Mouse (Mus musculus) intestine, embryonic 14.5 days (tissue): ENCODE data around the gene Tex9. TPM values are rescaled to one million over a fixed set of nuclear protein-coding genes. Genes with fewer than 3 reads are reported as not detected.

ENCODE experiments used
- ATAC-seq: fragments of 200-750 bp; cut with Nextera tagmentation; replicated peaks from 2 replicates; pipeline ENCODE4 v1.8.0; 2017; ENCODE audit warnings: low read depth, moderate number of reproducible peaks, moderate TSS enrichment, moderate library complexity; ENCODE audit not compliant: low FRiP score, low TSS enrichment
- DNase-seq: peaks from one replicate; pipeline ENCODE4 v3.0.0-alpha.2; 2018; ENCODE audit warnings: low spot score
- H3K27ac ChIP-seq: fragments of 300-500 bp; sonication (generic); 2 replicates; pipeline ENCODE4 v1.5.1; 2014; ENCODE audit warnings: low read depth, mild to moderate bottlenecking, control low read depth
- H3K27me3 ChIP-seq: fragments of 300-500 bp; sonication (generic); replicated peaks from 2 replicates; pipeline ENCODE4 v1.6.1; 2014; ENCODE audit warnings: low read length, control low read depth; ENCODE audit not compliant: control insufficient read depth, insufficient read depth
- H3K36me3 ChIP-seq: fragments of 300-500 bp; sonication (generic); 2 replicates; pipeline ENCODE4 v1.6.1; 2014; ENCODE audit warnings: low read length, control low read depth; ENCODE audit not compliant: control insufficient read depth, insufficient read depth
- H3K4me1 ChIP-seq: fragments of 300-500 bp; sonication (generic); replicated peaks from 2 replicates; pipeline ENCODE4 v1.6.1; 2014; ENCODE audit warnings: low read length, control low read depth, mixed read lengths; ENCODE audit not compliant: control insufficient read depth, insufficient read depth
- H3K4me2 ChIP-seq: fragments of 300-500 bp; sonication (generic); 2 replicates; pipeline ENCODE4 v1.6.1; 2014; ENCODE audit warnings: low read length
- H3K4me3 ChIP-seq: fragments of 300-500 bp; sonication (generic); 2 replicates; pipeline ENCODE4 v1.5.1; 2014; ENCODE audit warnings: low read depth, low read length, control low read depth, mixed read lengths
- H3K9ac ChIP-seq: fragments of 300-500 bp; sonication (generic); 2 replicates; pipeline ENCODE4 v1.6.1; 2014; ENCODE audit warnings: mild to moderate bottlenecking, low read length
- H3K9me3 ChIP-seq: fragments of 300-500 bp; sonication (generic); 2 replicates; pipeline ENCODE4 v1.6.1; 2016; ENCODE audit warnings: low read length, control low read depth; ENCODE audit not compliant: control insufficient read depth
- WGBS: fragments of 180-500 bp; shearing (Covaris S2); extraction: QIAGEN DNeasy Blood & Tissue Kit; methylation state at CpG from one replicate; pipeline ENCODE4 v1.1.7; 2014; 5-methylcytosine and 5-hydroxymethylcytosine counted together
- polyA plus RNA-seq: library from polyadenylated mRNA; unstranded; fragments of >200 nt; fragmentation: Nextera tagmentation; extraction: Ambion mirVana; gene quantifications from 2 replicates; pipeline ENCODE4 v1.2.1, GENCODE M21; 2014

Tex9 gene
- polyA plus RNA-seq, 1 experiment from 2014 or later, result 22.8 TPM

- ATAC-seq, result no peak
- 85% methylated on average over 3 of the region's 3 CpGs for WGBS
- Histone ChIP-seq H3K27ac (no peak overlapping the region), H3K9ac (no peak overlapping the region), H3K4me1 (peaks cover 13% of the 10 kb centered on the region), H3K36me3 (peaks cover 2% of the 10 kb centered on the region; the same call in 1 of the 2 replicates), H3K9me3 (no peaks in the 10 kb centered on the region), H3K4me2 (no peak overlapping the region), H3K27me3 (no peaks in the 10 kb centered on the region), H3K4me3 (no peak overlapping the region)
- DNase-seq, result no peak
These were observed 2.1 kb upstream of the Tex9 start for GRCm38 (mm10) chr9:72493984-72494685.

GRCm38 (mm10) chr9:72493465-72493864, 1.5 kb upstream of the Tex9 start:
- 93% methylated on average over 2 of the region's 2 CpGs for WGBS

GRCm38 (mm10) chr9:72491559-72492193, 336 bp downstream of the Tex9 start:
- Histone ChIP-seq H3K4me3 (peak overlapping the region; percentile 67), H3K4me1 (peaks cover 13% of the 10 kb centered on the region), H3K27ac (peak overlapping the region; percentile 29; the same call in 1 of the 2 replicates), H3K9me3 (no peaks in the 10 kb centered on the region), H3K9ac (peak overlapping the region; percentile 47), H3K36me3 (peaks cover 17% of the 10 kb centered on the region), H3K4me2 (peak overlapping the region; percentile 64), H3K27me3 (no peaks in the 10 kb centered on the region)
- under 1% methylated on average over 32 of the region's 32 CpGs for whole genome bisulfite sequencing
- ATAC-seq, result peak; percentile 93
- peak; percentile 95 for DNase-seq

More at GRCm38 (mm10) chr9:72493465-72493864, 1.5 kb upstream of the Tex9 start:
- H3K27me3 ChIP-seq, result no peaks in the 10 kb centered on the region
- H3K9ac ChIP-seq, result no peak overlapping the region
- peaks cover 13% of the 10 kb centered on the region for H3K4me1 ChIP-seq
- H3K9me3 ChIP-seq, result no peaks in the 10 kb centered on the region
- peaks cover 3% of the 10 kb centered on the region; the same call in 1 of the 2 replicates for H3K36me3 ChIP-seq
- no peak for ATAC-seq
- no peak for DNase-seq
- no peak overlapping the region for H3K27ac ChIP-seq
- no peak overlapping the region for H3K4me2 ChIP-seq
- no peak overlapping the region for H3K4me3 ChIP-seq

- DNase-seq (no peak), ATAC-seq (no peak)
- 93% methylated on average over 5 of the region's 5 CpGs for WGBS
- no peaks in the 10 kb centered on the region for H3K27me3 ChIP-seq
- no peak overlapping the region for H3K4me3 ChIP-seq
- H3K9ac ChIP-seq, result no peak overlapping the region
- peaks cover 13% of the 10 kb centered on the region for H3K4me1 ChIP-seq
- H3K4me2 ChIP-seq, result no peak overlapping the region
- H3K9me3 ChIP-seq, result no peaks in the 10 kb centered on the region
- H3K36me3 ChIP-seq, result peaks cover 19% of the 10 kb centered on the region
- H3K27ac ChIP-seq, result no peak overlapping the region
These were observed 2.9 kb downstream of the Tex9 start for GRCm38 (mm10) chr9:72489131-72489530.

GRCm38 (mm10) chr9:72488523-72488922, 3.5 kb downstream of the Tex9 start:
- DNase-seq (no peak), ATAC-seq (no peak)
- Histone ChIP-seq H3K9me3 (no peaks in the 10 kb centered on the region), H3K27ac (no peak overlapping the region), H3K4me1 (peaks cover 13% of the 10 kb centered on the region), H3K36me3 (peaks cover 21% of the 10 kb centered on the region), H3K27me3 (no peaks in the 10 kb centered on the region), H3K4me3 (no peak overlapping the region), H3K9ac (no peak overlapping the region), H3K4me2 (no peak overlapping the region)

GRCm38 (mm10) chr9:72479276-72479675, 12.7 kb downstream of the Tex9 start:
- Histone ChIP-seq H3K4me1 (no peaks in the 10 kb centered on the region), H3K27me3 (no peaks in the 10 kb centered on the region), H3K9me3 (no peaks in the 10 kb centered on the region), H3K4me2 (no peak overlapping the region), H3K27ac (no peak overlapping the region), H3K9ac (no peak overlapping the region), H3K36me3 (peaks cover 31% of the 10 kb centered on the region), H3K4me3 (no peak overlapping the region)
- ATAC-seq (no peak), DNase-seq (no peak)
- WGBS, result 70% methylated on average over 1 of the region's 1 CpGs

GRCm38 (mm10) chr9:72477306-72477705, 14.7 kb downstream of the Tex9 start:
- no peaks in the 10 kb centered on the region for H3K4me1 ChIP-seq

GRCm38 (mm10) chr9:72475511-72475910, 16.5 kb downstream of the Tex9 start:
- Histone ChIP-seq H3K9me3 (no peaks in the 10 kb centered on the region), H3K27me3 (no peaks in the 10 kb centered on the region), H3K9ac (no peak overlapping the region), H3K4me3 (no peak overlapping the region), H3K27ac (no peak overlapping the region), H3K4me1 (no peaks in the 10 kb centered on the region), H3K36me3 (peaks cover 29% of the 10 kb centered on the region), H3K4me2 (no peak overlapping the region)
- WGBS, result 89% methylated on average over 9 of the region's 9 CpGs
- no peak for DNase-seq
- ATAC-seq, result no peak

More at GRCm38 (mm10) chr9:72477306-72477705, 14.7 kb downstream of the Tex9 start:
- Histone ChIP-seq H3K9me3 (no peaks in the 10 kb centered on the region), H3K4me3 (no peak overlapping the region), H3K4me2 (no peak overlapping the region), H3K9ac (no peak overlapping the region), H3K27ac (no peak overlapping the region), H3K36me3 (peaks cover 28% of the 10 kb centered on the region), H3K27me3 (no peaks in the 10 kb centered on the region)
- no peak for DNase-seq
- ATAC-seq, result no peak
- 68% methylated on average over 6 of the region's 6 CpGs for WGBS
